Mouse (Mus musculus) bone marrow, adult 2 months (tissue): ENCODE results near the gene Alk. TPM values are rescaled to one million over a fixed set of nuclear protein-coding genes. Genes with fewer than 3 reads are reported as not detected.

ENCODE experiments used
- H3K27ac ChIP-seq: fragments of 200-500 bp; 2 replicates; pipeline ENCODE4 v1.5.1; 2012; ENCODE audit warnings: low read depth, mild to moderate bottlenecking, control low read depth, inconsistent platforms, low read length; ENCODE audit not compliant: control insufficient read depth, poor library complexity, insufficient read depth
- H3K4me1 ChIP-seq: fragments of 200-500 bp; 2 replicates; pipeline ENCODE4 v1.6.1; 2011; ENCODE audit warnings: low read length; ENCODE audit not compliant: control insufficient read depth, insufficient read depth
- H3K4me3 ChIP-seq: fragments of 200-500 bp; replicated peaks from 2 replicates; pipeline ENCODE3; 2011; ENCODE audit warnings: mild to moderate bottlenecking, low read depth, low read length, control low read depth; ENCODE audit not compliant: control insufficient read depth
- CTCF ChIP-seq: fragments of 200-500 bp; IDR thresholded peaks from 2 replicates; pipeline ENCODE4 v1.5.1; 2011; ENCODE audit warnings: low read length, control low read depth; ENCODE audit not compliant: control insufficient read depth, insufficient read depth
- POLR2A ChIP-seq: fragments of 200-500 bp; IDR thresholded peaks from 2 replicates; pipeline ENCODE4 v1.6.1; 2011; ENCODE audit warnings: low read depth, mild to moderate bottlenecking, control low read depth, low read length, borderline replicate concordance; ENCODE audit not compliant: control insufficient read depth
- WGBS: fragments of 180-500 bp; shearing (Covaris S2); methylation state at CpG from one replicate; pipeline ENCODE4 v1.1.7; 2018; 5-methylcytosine and 5-hydroxymethylcytosine counted together
- polyA plus RNA-seq: library from polyadenylated mRNA; stranded (reverse); fragments of >200 nt; gene quantifications from 2 replicates; pipeline ENCODE4 v1.2.4, GENCODE M21; 2011; ENCODE audit warnings: low replicate concordance; ENCODE audit not compliant: missing spikeins, insufficient read depth, insufficient read length

Alk gene
- polyA plus RNA-seq, 1 experiment: not detected

GRCm38 (mm10) chr17:72043001-72043666 lies 561.3 kb downstream of the Alk start:
- Histone ChIP-seq H3K4me1 (no peaks in the 10 kb centered on the region), H3K27ac (no peak overlapping the region), H3K4me3 (no peak overlapping the region)
- TF ChIP-seq POLR2A: no peak
- no peak for TF ChIP-seq CTCF
- 22% methylated on average over 9 of the region's 9 CpGs for WGBS

DNA sequence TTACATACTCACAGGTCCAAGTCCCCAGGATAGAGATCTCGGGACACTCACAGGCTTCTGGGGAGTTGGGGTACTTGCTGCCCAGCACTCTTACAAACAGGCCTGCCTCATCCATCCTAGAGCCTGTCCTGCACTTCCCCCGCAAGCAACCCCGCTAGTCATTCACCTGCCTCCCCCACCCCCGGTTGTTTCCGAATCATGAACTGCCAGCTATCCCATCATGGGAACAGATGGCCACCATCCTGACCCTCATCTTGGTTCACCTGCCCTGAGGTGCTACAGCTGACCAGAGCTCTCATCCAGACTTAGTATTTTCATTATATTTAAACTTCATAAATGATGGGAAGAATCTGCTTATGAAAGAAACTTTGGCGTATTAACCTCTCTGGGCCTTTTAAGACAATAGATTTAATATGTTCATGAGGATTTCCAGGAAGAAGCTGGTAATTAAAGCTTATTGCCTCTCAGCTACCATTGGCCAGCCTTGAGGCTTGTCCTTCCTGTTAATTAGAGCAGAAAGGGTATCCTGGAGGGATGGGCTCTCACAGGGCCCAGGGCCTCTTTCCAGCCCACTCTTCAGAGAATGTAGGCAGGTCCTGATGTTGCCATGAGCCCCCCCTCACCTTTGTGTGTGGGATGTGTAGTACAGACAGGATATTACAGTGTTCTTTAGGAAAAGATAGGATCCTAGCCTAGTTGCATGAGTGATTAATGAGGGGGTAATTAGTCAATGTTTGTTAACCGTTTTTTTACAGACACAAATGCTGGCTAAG lies 565.1 kb downstream of the Alk start:
- Histone ChIP-seq H3K27ac (no peak overlapping the region), H3K4me1 (no peaks in the 10 kb centered on the region), H3K4me3 (no peak overlapping the region)
- 84% methylated on average over 7 of the region's 7 CpGs for WGBS
- TF ChIP-seq CTCF: no peak
- TF ChIP-seq POLR2A: no peak

- no peaks in the 10 kb centered on the region for H3K4me1 ChIP-seq
- H3K4me3 ChIP-seq: no peak overlapping the region
- WGBS: 83% methylated on average over 5 of the region's 5 CpGs
- TF ChIP-seq CTCF: no peak
- no peak for TF ChIP-seq POLR2A
- no peak overlapping the region for H3K27ac ChIP-seq
Measured at GRCm38 (mm10) chr17:72038371-72038770, 566.1 kb downstream of the Alk start.

DNA sequence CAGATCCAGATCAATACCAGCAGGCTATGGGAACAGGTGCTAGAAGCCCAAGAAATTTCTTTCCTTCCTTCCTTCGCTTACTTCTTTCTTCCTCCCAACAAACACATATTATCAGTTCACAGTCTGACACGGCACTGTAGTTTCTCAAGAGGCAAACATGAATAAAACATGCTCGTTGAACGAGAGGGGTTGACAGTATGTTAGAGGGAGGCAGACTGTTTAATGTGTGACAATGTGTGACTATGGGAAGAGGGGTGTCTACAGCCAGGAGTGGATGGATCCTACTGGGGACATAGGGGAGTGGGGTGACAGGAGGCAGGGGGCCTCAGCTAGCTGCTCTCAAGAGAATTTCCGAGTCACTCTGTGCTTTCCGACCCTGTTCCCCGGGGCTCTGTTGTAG lies 573.8 kb downstream of the Alk start:
- H3K27ac ChIP-seq: no peak overlapping the region
- no peaks in the 10 kb centered on the region for H3K4me1 ChIP-seq
- 81% methylated on average over 7 of the region's 7 CpGs for WGBS
- no peak for TF ChIP-seq POLR2A
- no peak for TF ChIP-seq CTCF
- H3K4me3 ChIP-seq: no peak overlapping the region

GRCm38 (mm10) chr17:72023323-72023722 lies 581.1 kb downstream of the Alk start:
- no peak overlapping the region for H3K4me3 ChIP-seq
- WGBS: 69% methylated on average over 9 of the region's 9 CpGs
- no peak overlapping the region for H3K27ac ChIP-seq
- no peak for TF ChIP-seq POLR2A
- TF ChIP-seq CTCF: no peak
- no peaks in the 10 kb centered on the region for H3K4me1 ChIP-seq

DNA sequence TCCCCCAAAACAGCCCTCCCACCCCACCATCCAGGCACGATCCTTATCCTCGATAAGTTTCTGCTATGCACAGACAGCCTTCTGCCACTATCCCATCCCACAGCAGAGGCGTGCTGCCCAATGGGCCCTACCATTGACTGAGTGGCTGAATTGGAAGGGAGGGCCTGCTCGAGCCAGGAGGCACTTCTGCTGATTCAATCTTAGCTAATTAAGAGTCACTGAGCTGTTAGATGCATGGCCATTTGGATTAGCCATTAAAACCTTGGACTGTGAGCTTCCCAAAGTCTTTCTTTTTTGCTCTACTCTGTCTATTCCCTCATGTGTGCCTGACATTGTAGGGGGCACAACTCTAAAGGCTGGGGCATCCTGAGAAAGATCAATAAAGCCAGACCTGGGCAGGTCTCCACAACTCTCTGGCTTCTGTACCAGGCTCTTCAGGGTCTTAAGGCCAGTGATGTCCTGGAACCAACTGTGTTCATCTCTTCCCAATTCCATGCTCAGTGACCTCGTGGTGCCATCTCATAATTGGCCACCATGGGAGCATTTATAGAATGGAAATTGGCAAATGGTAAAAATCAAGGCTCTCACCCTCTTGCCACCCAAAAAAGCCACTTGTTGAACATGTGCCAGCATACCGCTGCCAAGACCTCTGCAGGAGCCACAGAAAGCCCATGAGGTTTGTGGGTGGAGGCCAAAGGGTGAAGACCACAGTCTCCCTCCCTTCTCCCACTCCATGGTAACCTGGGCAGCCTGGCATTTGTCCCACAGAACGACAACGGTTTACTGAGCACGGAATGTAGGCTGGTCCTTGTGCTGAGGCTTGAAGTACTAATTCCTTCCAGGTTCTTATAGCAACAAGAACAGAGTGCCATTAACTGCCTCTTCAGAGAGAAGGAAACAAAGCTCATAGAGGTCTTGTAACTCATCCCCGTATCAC lies 582.4 kb downstream of the Alk start:
- 47% methylated on average over 10 of the region's 10 CpGs for WGBS
- H3K4me3 ChIP-seq: no peak overlapping the region
- TF ChIP-seq CTCF: no peak
- no peak for TF ChIP-seq POLR2A
- H3K27ac ChIP-seq: no peak overlapping the region
- H3K4me1 ChIP-seq: no peaks in the 10 kb centered on the region

GRCm38 (mm10) chr17:72017329-72017728 lies 587.1 kb downstream of the Alk start:
- TF ChIP-seq CTCF: no peak
- no peak for TF ChIP-seq POLR2A
- Histone ChIP-seq H3K27ac (no peak overlapping the region), H3K4me1 (no peaks in the 10 kb centered on the region), H3K4me3 (no peak overlapping the region)

GRCm38 (mm10) chr17:72015253-72015652 lies 589.2 kb downstream of the Alk start:
- WGBS: 71% methylated on average over 3 of the region's 3 CpGs
- no peak overlapping the region for H3K27ac ChIP-seq
- H3K4me3 ChIP-seq: no peak overlapping the region
- H3K4me1 ChIP-seq: no peaks in the 10 kb centered on the region
- TF ChIP-seq POLR2A (no peak), CTCF (no peak)
